Mouse (Mus musculus): Measurements from ENCODE around the gene Dlgap1. TPM values are rescaled to one million over a fixed set of nuclear protein-coding genes. Genes with fewer than 3 reads are reported as not detected.

The Dlgap1 gene
- total and polyA plus RNA-seq, 2 experiments from 2014 or later, result 0.20 to 0.76 TPM

DNA sequence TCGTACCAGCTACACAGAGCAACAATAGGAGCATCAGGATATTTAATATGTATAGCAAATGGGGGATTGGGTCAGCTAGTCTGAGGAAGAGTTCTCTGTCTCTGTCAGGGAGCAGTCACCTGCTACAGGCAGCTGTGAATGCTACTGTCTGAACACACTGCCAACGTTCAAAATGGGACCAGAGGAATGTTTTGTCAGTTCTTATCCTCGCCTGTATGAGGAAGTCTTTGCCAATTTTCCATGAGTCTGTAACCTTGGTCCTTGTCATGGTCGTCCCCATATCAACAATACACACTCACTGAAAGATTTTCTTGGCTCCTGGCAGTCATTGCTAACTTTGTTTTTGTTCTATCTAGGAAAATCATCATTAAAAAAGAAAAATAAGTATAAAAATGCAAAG lies 51.5 kb downstream of the Dlgap1 start:
- DNase-seq (ENCODE audit: low spot score), result no peak
- Histone ChIP-seq H3K36me3 (replicated peaks; ENCODE audit: control insufficient read depth, insufficient read depth, low read length) (no peaks in the 10 kb centered on the region), H3K27ac (ENCODE audit: low read depth) (no peak overlapping the region), H3K9ac (replicated peaks; ENCODE audit: low read depth, low read length) (no peak overlapping the region), H3K4me1 (ENCODE audit: control insufficient read depth, insufficient read depth) (no peaks in the 10 kb centered on the region), H3K4me3 (ENCODE audit: low read depth, low read length) (no peak overlapping the region), H3K9me3 (replicated peaks; ENCODE audit: control insufficient read depth, low read length) (no peaks in the 10 kb centered on the region), H3K4me2 (ENCODE audit: low read depth, low read length) (no peak overlapping the region), H3K27me3 (ENCODE audit: control insufficient read depth, insufficient read depth, low read length) (no peaks in the 10 kb centered on the region)
- ATAC-seq (ENCODE audit: insufficient read depth, low read depth), result no peak
- TF ChIP-seq EP300 (IDR thresholded peaks at IDR 0.05; ENCODE audit: low read depth), result no peak
- WGBS, result 41% methylated on average over 4 of the region's 4 CpGs

DNA sequence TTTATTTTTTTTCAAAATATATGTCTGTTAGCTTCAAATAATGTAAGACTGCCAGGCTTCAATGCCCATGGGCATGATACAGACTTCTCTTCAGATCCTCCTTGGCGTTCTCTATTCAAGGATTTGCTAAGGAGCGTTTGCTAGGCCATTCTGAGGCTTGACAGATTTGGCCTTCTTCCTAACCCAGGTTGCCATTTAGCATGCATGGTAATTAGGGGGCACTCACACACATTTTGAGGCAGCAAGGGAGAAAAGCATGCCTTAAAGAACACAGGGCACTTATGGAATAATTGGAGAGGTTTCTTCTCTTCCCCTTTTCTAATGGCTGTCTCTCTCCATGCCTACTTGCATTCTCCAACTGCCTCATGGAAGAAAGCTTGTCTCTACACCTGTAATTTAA lies 53.7 kb downstream of the Dlgap1 start:
- 72% methylated on average over 2 of the region's 2 CpGs for WGBS

DNA sequence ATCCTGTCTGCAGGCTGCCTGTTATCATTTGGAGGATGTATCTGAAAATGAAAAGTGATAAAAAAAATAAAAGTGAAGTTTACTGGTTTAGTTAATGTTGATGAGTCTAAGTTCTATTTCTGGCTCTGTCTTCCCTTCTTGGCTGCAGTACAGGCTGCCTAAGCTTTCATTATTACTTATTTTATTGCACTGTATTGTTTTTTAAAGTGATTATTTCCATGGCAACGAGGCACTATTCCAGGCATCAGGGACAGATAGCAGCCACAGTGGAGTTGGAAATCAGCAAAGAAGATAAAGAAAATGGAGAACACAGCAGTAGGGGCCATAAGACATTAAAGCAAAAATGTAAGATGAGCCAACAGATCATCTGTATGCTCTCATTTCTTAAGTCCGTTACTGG lies 66.0 kb downstream of the Dlgap1 start:
- Histone ChIP-seq H3K9ac (replicated peaks; ENCODE audit: low read depth, low read length) (no peak overlapping the region), H3K9me3 (replicated peaks; ENCODE audit: control insufficient read depth, low read length) (no peaks in the 10 kb centered on the region), H3K27ac (ENCODE audit: low read depth) (no peak overlapping the region), H3K36me3 (replicated peaks; ENCODE audit: control insufficient read depth, insufficient read depth, low read length) (no peaks in the 10 kb centered on the region), H3K4me3 (ENCODE audit: low read depth, low read length) (no peak overlapping the region), H3K4me1 (ENCODE audit: control insufficient read depth, insufficient read depth) (no peaks in the 10 kb centered on the region), H3K27me3 (ENCODE audit: control insufficient read depth, insufficient read depth, low read length) (no peaks in the 10 kb centered on the region), H3K4me2 (ENCODE audit: low read depth, low read length) (no peak overlapping the region)
- DNase-seq (ENCODE audit: low spot score) (no peak), ATAC-seq (ENCODE audit: insufficient read depth, low read depth) (no peak)
- 47% methylated on average over 2 of the region's 2 CpGs for WGBS
- TF ChIP-seq EP300 (IDR thresholded peaks at IDR 0.05; ENCODE audit: low read depth) (no peak), CTCF (IDR thresholded peaks at IDR 0.05; ENCODE audit: low read depth) (no peak)

More for the DNA sequence above, 53.7 kb downstream of the Dlgap1 start:
- H3K27ac ChIP-seq (ENCODE audit: low read depth), result no peak overlapping the region
- no peak overlapping the region for H3K4me2 ChIP-seq (ENCODE audit: low read depth, low read length)
- H3K9me3 ChIP-seq (replicated peaks; ENCODE audit: control insufficient read depth, low read length), result no peaks in the 10 kb centered on the region
- TF ChIP-seq EP300 (IDR thresholded peaks at IDR 0.05; ENCODE audit: low read depth) (no peak), CTCF (IDR thresholded peaks at IDR 0.05; ENCODE audit: low read depth) (no peak)
- ATAC-seq (ENCODE audit: insufficient read depth, low read depth), result no peak
- DNase-seq (ENCODE audit: low spot score), result no peak
- no peak overlapping the region for H3K9ac ChIP-seq (replicated peaks; ENCODE audit: low read depth, low read length)
- no peak overlapping the region for H3K4me3 ChIP-seq (ENCODE audit: low read depth, low read length)
- H3K4me1 ChIP-seq (ENCODE audit: control insufficient read depth, insufficient read depth), result no peaks in the 10 kb centered on the region
- H3K36me3 ChIP-seq (replicated peaks; ENCODE audit: control insufficient read depth, insufficient read depth, low read length), result no peaks in the 10 kb centered on the region
- H3K27me3 ChIP-seq (ENCODE audit: control insufficient read depth, insufficient read depth, low read length), result no peaks in the 10 kb centered on the region

DNA sequence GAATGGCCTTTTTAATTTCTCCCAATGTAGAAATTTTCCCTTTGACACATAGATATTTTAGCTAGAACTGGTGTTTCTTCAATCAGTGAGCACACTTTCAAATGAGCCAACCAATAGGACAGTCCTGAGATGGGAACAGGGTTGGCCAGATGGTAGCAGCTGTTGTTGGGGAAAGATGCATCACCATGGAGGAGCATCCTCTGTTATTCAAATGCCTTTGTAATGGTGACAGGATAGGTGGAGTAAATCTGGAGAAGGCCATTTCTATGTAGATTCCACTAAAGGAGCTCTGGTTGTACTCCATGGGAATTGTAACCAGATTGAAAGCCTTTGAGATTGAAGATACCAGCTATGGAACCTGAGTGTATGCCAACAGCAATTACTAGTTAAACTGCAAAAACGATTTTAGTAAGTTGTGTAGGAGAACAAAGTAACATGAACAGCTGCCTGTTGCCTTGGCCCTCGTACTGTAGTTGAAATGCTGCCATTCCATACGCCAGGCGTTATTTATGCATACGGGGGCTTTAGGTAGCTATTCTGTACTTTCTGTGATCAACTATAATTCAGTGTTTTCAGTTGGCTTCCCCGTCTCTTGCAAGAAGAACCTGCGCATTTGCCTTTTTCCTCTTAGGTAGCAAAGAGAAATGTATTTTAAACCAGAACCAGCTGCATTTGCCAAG lies 72.0 kb downstream of the Dlgap1 start:
- no peak for TF ChIP-seq EP300 (IDR thresholded peaks at IDR 0.05; ENCODE audit: low read depth)
- no peak for TF ChIP-seq CTCF (IDR thresholded peaks at IDR 0.05; ENCODE audit: low read depth)
- no peaks in the 10 kb centered on the region for H3K27me3 ChIP-seq (ENCODE audit: control insufficient read depth, insufficient read depth, low read length)
- no peaks in the 10 kb centered on the region for H3K36me3 ChIP-seq (replicated peaks; ENCODE audit: control insufficient read depth, insufficient read depth, low read length)
- DNase-seq (ENCODE audit: low spot score), result no peak
- no peak overlapping the region for H3K9ac ChIP-seq (replicated peaks; ENCODE audit: low read depth, low read length)
- H3K4me1 ChIP-seq (ENCODE audit: control insufficient read depth, insufficient read depth), result no peaks in the 10 kb centered on the region
- no peak overlapping the region for H3K27ac ChIP-seq (ENCODE audit: low read depth)
- H3K4me3 ChIP-seq (ENCODE audit: low read depth, low read length), result no peak overlapping the region
- H3K4me2 ChIP-seq (ENCODE audit: low read depth, low read length), result no peak overlapping the region
- ATAC-seq (ENCODE audit: insufficient read depth, low read depth), result no peak
- WGBS, result 67% methylated on average over 7 of the region's 7 CpGs
- H3K9me3 ChIP-seq (replicated peaks; ENCODE audit: control insufficient read depth, low read length), result no peaks in the 10 kb centered on the region

DNA sequence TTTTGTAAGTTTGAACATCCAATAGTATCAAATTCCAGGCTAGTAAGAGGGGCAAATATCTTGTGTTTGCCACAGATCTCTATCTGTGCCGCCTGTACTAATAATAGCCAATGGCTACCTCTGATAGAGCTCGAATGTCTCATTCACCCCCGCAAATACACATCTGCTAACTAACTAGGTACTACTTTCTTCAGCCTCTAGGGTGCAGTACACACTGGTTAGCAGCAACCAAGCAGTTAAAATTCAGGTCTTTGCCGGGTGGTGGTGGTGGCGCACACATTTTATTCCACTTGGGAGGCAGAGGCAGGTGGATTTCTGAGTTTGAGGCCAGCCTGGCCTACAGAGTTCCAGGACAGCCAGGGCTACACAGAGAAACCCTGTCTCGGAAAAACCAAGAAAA lies 99.4 kb downstream of the Dlgap1 start:
- H3K27ac ChIP-seq (ENCODE audit: low read depth), result no peak overlapping the region
- WGBS, result 62% methylated on average over 6 of the region's 6 CpGs
- TF ChIP-seq EP300 (IDR thresholded peaks at IDR 0.05; ENCODE audit: low read depth) (no peak), CTCF (IDR thresholded peaks at IDR 0.05; ENCODE audit: low read depth) (no peak)
- ATAC-seq (ENCODE audit: insufficient read depth, low read depth) (no peak), DNase-seq (ENCODE audit: low spot score) (no peak)
- H3K4me3 ChIP-seq (ENCODE audit: low read depth, low read length), result no peak overlapping the region
- no peaks in the 10 kb centered on the region for H3K9me3 ChIP-seq (replicated peaks; ENCODE audit: control insufficient read depth, low read length)
- no peaks in the 10 kb centered on the region for H3K4me1 ChIP-seq (ENCODE audit: control insufficient read depth, insufficient read depth)
- H3K27me3 ChIP-seq (ENCODE audit: control insufficient read depth, insufficient read depth, low read length), result no peaks in the 10 kb centered on the region
- no peaks in the 10 kb centered on the region for H3K36me3 ChIP-seq (replicated peaks; ENCODE audit: control insufficient read depth, insufficient read depth, low read length)
- no peak overlapping the region for H3K9ac ChIP-seq (replicated peaks; ENCODE audit: low read depth, low read length)
- no peak overlapping the region for H3K4me2 ChIP-seq (ENCODE audit: low read depth, low read length)

DNA sequence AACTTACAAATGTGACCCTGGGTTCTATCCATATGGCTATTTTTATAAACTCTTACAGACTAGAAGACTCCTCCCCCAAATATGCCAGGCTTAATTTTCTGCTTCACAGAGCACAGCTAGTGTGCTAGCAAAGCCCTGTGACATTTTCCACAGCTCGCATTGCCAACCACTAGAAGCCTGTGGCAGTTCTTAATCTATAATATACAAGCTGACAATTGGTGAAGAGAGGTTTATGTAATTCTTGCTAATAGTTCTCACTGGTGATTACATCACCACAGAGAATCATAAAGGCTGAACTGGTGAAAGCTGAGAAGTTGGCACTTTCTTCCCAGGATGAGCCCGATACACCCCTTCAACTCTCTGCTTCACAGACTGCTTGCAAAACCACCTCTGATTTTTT lies 103.2 kb downstream of the Dlgap1 start:
- Histone ChIP-seq H3K27me3 (ENCODE audit: control insufficient read depth, insufficient read depth, low read length) (no peaks in the 10 kb centered on the region), H3K4me3 (ENCODE audit: low read depth, low read length) (no peak overlapping the region), H3K9ac (replicated peaks; ENCODE audit: low read depth, low read length) (no peak overlapping the region), H3K4me1 (ENCODE audit: control insufficient read depth, insufficient read depth) (no peaks in the 10 kb centered on the region), H3K9me3 (replicated peaks; ENCODE audit: control insufficient read depth, low read length) (no peaks in the 10 kb centered on the region), H3K36me3 (replicated peaks; ENCODE audit: control insufficient read depth, insufficient read depth, low read length) (no peaks in the 10 kb centered on the region), H3K4me2 (ENCODE audit: low read depth, low read length) (no peak overlapping the region), H3K27ac (ENCODE audit: low read depth) (no peak overlapping the region)
- no peak for DNase-seq (ENCODE audit: low spot score)
- 69% methylated on average over 2 of the region's 2 CpGs for WGBS
- no peak for TF ChIP-seq EP300 (IDR thresholded peaks at IDR 0.05; ENCODE audit: low read depth)
- no peak for TF ChIP-seq CTCF (IDR thresholded peaks at IDR 0.05; ENCODE audit: low read depth)
- no peak for ATAC-seq (ENCODE audit: insufficient read depth, low read depth)
